Mouse (Mus musculus) cortical plate, adult 2 months (tissue): ENCODE measurements around the gene Ffar1.

Source experiments
- CTCF ChIP-seq: fragments of 200-500 bp; IDR thresholded peaks from 2 replicates; pipeline ENCODE4 v1.5.1; 2011; ENCODE audit warnings: mild to moderate bottlenecking, control low read depth, low read length; ENCODE audit not compliant: insufficient read depth; ENCODE audit errors: extremely low read depth
- POLR2A ChIP-seq: fragments of 200-500 bp; IDR thresholded peaks from 2 replicates; pipeline ENCODE4 v1.6.1; 2011; ENCODE audit warnings: mild to moderate bottlenecking, low read length, control low read depth; ENCODE audit not compliant: insufficient read depth; ENCODE audit errors: extremely low read depth

- TF ChIP-seq CTCF = no peak
- TF ChIP-seq POLR2A = no peak
Observed at GRCm38 (mm10) chr7:30891746-30892145, 30.4 kb upstream of the Ffar1 start.
